Mouse (Mus musculus): ENCODE results near the gene Tepp. TPM values are rescaled to one million over a fixed set of nuclear protein-coding genes. Genes with fewer than 3 reads are reported as not detected.

The Tepp gene
- total RNA-seq, 2 experiments from 2014 or later = not detected

DNA sequence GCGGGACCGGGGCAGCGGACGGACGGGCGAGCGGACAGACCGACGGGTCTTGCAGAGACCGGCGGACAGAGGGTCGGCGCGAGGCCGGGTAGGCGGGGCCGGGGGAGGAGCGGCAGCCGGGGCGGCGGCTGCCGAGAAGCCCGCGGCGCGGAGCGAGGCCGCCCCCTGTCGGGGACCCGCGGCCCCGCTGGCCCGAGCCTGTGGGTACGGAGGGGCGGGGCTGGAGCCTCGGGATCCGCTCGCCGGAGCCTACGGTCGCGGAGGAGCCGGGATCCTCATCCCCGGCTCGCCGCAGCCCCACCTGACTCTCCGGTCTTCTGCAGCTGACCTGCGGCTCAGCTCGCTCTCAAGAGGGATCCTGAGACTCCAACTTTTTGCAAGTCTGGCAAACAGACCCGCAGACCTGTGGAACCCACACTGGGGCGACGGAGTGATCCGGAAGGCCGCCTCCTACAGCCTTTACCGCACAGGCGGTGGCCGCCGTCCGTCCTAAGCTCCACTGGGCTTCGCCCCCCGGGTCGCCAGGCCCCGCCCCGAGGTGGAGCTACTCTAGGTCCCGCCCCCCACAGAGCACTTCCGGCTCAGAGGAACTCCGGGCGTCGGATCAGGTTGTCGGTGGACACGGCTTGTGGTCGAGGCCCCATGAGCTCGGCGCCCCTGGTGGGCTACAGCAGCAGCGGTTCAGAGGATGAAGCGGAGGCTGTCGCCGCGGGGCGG, 21.5 kb downstream of the Tepp start, which contains the start of the genes Zfp319 and Usb1:
Gene Zfp319 (minus strand): TSS at position 231 of the 717 bp plus-strand sequence.
Gene Usb1 (plus strand): TSS at position 565 of the 717 bp plus-strand sequence.
- DNase-seq = peak; percentile 89 to 92

DNA sequence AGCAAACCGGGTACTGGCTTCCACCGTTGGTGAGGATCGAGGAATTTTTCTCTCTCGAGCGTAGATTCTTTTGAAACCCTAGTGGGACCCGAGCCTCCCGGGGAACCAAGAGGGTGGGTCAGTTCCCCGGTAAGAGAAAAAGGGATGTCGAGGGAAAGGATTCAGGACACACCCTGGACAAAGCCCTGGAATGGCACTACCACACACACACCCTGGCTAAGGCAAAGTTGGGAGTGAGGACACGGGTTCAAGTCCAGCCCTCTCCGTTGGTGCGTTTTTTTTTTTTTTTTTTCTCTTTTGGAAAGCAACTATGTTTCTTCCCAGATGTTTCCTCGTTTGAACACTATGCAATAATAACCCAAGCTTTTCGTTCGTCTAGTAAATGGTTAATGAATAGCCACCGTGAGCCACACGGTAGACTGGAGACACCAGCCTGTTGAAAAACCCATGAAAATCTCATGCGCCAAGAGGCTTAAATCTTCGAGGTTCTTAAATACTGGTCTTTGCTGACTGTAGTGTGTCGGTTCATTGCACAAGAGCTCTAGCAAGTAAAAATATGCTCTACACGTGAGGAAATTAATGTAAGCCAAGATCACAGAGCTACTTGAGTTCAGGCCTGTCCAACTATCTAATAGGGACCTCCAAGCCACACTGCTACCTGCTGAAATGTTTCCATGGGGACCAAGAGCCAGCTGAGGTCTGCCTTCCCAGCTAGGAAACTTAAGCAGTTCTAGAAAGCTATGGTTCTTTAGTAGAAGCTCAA, 22.3 kb downstream of the Tepp start:
- DNase-seq = no peak

DNA sequence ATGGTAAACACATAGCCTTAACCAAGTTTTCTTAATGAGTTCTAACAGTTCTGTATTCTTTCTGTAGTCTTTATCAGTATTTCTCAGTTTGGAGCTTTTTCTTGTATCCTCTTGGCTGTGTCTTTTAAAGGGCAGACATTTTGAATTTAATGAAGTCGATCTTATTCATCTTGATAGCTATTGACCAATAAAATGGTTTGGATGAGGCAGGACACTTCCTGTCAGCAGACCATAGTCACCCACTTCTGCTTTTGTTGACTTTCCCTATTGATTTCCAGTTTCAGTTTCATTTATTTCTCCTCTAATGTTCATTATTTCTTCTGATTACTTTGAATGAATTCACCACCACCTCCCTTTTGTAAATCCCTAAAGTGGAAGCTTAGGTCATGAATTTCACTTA, 25.3 kb downstream of the Tepp start:
- no peak for DNase-seq

DNA sequence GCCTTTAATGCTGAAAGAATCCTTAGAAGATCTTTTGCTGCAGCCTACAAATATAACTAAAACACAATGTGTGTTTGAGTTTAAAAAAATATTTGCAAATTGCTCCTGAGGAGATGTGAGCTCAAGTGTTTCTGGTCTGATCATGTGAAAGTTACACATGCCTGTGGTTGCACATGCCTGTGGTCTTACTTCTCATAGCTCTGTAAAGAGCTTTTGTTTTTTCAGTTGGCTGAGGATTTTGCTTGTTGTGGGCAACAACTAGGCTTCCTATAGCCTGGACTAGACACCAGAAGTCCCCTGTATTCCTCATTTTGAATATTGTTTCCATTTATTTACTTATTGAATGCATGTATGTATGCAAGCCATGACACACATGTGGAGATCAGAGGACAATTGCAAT, 26.0 kb downstream of the Tepp start:
- no peak for DNase-seq

DNA sequence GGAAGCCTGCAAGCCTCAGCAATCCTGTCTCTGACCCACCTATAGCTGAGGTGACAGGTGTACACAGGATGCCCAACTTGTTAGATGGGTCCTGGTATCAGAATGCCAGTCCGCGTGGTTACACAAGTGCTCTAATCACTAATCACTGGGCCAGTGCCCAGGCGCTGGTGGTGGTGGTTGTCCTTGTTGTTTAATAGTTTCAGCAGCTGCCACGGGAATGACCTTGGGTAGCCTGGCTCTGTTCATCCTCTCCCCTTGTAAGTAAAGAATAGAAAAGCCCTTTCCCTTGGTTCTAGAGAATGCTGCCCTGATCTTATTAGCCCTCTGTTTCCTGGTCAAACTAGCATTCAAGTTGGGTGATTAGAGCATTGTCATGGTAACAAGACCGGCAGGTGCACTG, 31.4 kb downstream of the Tepp start:
- no peak for DNase-seq

DNA sequence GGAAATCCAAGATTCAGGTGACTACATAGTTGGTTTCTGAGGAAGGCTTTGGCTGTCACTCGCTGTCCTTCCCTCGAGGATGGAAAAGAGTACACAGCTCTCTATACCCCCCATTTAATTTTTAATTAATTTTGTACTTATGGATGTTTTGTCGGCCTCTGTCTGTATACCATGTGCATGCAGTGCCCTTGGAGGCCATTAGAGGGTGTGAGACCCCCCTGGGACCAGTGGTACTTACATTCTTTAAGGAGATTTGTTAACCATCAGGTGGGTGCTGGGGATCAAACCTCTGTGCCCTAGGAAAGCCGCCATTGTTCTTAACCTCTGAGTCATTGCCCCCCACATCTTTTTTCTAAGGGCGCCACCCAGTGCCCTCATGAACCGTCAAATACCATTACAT, 34.3 kb downstream of the Tepp start:
- DNase-seq = no peak

DNA sequence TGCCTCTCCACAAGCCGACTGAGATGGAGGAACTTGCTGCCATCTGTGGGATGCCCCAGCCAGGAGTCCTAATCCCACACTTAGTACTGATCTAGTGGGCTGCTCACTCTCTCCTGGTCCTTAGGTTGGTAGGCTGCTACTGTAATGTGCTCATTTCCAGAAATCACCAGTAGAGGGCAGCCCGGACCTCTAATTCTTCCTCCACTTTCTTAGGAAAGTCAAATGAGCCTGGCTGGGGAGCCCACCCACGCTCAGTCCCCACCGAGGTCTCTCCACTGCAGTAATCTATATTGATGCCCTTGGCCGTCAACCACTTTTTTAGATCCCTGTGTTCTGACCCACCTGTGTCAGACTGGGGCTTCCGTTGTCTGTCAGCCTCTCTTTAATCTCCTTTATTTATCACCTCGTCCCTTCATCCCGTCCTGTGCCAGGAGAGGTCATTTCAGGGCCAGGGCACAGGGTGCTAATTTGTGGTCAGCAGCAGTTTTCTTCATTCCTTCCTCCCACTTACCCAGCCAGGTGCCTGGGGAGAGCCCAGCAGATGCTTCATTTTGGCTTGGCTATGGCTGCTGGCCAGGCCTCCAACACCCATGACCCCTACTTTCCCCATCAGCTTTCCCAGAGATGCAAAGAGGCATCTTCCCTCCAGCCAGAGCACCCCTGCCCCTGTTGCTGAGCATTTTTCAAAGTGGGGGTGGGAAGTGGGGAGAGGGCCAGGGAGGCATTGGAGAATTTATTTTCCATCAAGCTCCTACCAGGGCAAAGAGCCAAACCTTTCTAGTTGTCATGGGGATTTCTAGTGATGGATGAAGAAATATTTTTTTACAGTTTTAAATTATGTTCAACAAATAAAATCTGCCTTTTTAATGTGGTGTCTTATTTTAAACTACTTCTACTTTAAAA, 36.5 kb downstream of the Tepp start:
- peak; percentile 64 to 77 for DNase-seq

DNA sequence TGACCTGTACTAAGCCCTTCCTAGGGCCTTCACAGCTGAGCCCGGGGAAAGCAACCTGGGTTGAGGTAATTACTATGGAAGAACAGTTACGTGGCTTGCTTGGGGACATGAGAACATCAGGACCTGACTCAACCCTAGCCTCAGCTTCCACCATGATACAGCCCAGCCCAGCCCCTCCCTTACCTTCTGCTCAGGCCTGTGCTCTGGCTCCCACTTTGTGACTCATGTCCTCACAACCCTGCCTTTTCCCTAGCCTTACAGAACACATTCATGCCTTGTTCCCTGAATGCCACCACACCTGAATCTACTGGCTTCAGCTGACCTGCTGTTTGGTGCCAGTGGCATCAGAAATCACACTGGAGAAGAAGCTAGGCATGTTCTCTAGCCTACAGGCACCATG, 38.0 kb downstream of the Tepp start:
- DNase-seq = no peak

DNA sequence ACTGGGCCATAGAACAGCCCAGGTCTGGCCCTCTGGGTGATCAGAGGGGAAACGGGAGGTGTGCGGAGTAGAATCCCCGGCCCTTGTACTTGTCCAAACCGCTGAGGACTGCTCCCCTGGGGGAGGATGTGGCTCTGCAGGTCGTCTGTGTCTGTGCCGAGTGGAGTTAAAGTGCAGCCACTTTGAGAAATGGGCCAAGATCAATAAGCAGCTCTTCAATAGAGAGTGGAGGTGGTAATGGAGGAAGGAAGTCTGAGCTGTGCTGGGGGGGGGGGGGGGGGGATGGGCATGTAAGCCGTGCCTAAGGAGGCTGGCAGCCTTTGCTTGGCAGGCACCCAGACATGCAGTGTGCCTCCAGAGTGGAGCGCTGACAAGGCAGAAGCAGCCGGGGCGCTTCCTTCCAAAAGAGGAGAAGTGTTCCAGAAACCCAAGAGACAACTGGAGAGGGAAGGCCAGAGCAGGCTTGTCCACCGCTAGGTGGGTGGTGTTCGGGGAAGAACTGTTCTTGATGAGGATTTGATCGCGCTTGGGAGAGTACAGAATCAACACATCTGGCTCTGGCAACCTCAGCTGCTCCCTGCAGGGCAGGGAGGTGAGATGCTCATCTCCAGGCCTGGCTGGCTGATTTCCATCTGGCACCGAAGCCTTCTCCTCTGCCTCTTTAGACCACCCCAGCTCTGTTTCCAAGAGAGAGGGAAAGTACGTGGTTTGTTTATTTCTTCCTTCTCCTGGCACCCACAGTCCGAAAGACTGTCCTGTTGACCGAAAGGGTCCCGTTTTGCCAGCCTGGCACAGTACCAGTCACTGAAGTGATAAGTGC, 38.7 kb downstream of the Tepp start:
- peak; percentile 67 to 70 for DNase-seq

DNA sequence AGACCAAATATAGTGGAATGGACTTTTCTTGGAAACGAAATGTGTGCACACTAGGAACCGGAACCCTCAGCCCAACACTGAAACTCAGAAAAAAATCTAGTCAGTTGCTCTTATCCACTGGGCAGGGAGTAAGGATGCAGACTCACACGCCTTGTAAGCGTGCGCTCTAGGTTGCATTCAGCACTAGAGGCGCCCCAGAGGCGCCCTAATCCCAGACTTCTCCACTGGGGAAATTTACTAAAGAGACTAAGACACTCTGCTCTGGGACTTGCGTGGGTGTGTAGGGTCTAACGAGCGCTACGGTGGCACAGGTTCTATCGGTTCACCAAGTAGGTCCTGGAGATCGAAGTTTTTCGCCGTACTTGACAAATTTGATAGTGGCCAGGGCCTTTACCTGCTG, 41.1 kb downstream of the Tepp start:
- DNase-seq = no peak

DNA sequence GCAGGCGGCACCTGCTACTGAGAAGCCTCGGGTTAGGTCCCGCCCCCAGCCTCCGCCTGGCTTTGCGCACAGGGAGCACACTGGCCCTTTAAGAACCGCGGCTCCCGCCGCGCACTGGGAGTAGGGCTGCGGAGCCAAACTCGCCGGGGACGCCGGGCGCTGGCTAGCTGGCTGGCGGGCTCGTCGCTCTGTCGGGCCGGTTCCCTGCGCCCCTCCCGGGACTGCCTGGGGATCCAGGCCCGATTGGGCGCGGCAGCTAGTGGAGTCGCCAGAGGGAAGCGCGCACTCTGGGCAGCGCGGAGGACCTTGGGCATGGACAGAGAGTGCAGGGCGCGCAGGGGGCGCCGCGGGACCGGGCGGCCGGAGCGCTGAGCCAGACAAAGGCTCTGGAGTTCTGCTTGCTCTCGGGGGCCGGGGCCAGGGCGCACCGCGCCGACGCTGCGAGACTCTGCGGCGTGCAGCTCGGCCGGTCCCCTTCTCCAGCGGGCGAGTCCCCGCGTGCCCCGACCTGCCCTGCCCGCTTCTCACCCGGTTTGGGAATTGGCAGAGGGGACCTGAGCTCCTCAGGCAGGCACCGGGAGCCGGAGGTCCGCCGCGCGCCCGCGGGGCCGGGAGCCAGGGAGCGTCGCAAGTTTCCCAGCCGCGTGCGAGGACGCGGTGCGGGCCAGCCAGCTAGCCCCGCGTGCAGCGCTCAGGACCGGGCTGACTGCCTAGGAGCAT, 41.9 kb downstream of the Tepp start, which contains the start of gene Mmp15:
Gene Mmp15 (plus strand): TSS at position 118 of the 720 bp plus-strand sequence.
- DNase-seq = peak; percentile 68 to 71

DNA sequence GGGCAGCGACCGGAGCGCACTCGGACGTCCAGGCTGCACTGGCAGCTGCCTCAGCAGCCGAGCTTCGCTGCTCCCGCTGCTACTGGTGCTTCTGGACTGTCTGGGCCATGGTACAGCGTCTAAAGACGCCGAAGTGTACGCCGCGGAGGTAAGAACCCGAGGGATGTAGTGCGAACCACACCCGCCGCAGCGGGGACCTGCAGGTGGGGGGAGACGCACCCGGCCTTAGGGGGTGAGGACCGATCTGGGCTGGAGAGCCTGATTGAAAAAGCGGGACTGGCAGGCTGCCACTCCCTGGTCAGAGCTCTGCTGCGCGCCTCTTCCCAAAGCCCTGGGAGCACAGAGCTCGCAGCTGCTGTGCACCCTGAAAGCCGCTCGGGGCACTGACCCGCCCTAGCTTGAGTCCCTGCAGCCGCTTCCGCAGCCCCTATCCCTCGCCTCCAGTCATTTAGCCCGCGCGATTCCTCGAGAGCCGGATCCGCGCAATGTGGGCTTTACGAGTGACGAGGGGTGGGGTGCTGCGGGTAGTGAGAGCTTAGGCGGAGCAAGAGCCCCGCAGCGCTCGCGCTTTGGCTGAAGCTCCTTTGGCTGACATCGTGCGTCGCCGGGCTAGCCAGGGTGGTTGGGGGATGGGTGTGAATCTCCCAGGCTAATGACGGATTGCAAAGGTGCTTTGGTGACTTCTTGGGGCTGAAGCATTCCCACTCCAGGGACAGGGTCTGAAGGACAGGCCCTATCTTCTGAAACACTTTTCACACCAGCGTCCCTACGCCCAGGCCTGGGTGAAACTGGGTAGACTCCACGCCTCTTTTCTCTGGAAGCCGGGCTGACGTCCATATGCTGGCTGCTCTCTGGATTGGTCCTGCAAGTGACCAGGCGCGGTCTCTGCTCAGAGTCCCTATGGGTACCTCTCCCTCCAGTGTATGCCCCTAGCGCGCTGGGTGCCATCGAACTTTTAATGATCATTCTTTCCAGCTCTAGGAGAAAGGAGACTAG, 42.8 kb downstream of the Tepp start:
- DNase-seq = peak; percentile 16 to 32

DNA sequence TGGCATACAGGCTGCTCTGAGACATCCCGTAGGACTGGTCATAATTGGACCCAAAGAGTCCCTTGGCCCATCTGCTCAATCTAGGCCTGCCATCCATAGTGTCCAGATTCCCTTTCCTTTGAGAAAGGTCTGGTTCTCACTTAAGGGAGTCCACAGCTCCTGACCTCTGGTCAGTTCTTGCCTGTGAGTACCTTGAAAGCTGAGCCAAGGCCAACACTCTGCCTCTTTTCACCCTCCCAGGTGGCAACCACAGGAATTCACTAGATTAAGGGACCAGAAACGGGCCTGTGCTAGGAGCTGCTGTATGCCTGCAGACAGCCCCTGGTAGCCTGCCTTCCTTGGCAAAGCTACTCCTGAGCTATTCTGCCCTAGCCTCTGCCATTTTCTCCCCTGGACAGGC, 44.2 kb downstream of the Tepp start:
- no peak for DNase-seq

DNA sequence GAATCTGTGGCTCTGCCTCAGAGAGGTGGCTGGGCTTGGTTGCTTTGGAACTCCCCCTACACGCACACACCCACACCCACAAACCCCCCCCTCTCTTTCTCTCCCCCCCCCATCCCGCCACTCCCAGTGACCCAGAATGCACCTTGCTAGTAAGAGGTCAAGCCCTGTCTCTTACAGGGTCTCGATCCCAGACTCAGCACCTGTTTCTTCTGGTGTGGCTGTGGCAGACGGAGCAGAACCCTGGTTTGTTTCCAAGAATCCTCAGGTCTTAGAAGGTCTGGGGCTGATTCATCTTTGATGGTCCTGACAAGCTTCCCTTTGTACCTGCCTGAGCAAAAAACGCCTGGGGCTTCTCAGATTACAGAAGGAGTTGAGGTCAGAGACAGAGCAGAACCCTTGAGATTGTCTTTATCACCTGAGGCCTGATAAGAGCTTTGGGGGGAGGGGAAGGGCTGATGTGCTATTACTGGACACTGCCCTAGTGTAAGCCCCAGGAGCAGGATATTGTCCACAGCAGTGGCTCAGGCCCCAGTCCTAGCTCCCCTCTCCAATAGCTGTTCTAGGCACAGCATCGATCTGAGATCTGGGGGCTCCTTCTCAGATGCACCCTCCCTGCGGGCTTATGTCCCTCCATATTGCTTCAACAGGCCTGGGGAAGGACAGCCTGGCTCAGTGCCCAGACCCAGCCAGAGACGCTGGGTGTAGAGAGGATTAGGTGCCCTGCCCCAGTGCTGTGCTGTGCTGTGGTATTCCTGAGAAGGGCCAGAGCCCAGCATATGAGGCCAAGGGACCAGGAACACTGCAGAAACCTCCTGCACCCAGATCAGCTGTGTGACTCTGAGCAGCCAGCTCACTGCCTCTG, 48.4 kb downstream of the Tepp start:
- no peak for DNase-seq

DNA sequence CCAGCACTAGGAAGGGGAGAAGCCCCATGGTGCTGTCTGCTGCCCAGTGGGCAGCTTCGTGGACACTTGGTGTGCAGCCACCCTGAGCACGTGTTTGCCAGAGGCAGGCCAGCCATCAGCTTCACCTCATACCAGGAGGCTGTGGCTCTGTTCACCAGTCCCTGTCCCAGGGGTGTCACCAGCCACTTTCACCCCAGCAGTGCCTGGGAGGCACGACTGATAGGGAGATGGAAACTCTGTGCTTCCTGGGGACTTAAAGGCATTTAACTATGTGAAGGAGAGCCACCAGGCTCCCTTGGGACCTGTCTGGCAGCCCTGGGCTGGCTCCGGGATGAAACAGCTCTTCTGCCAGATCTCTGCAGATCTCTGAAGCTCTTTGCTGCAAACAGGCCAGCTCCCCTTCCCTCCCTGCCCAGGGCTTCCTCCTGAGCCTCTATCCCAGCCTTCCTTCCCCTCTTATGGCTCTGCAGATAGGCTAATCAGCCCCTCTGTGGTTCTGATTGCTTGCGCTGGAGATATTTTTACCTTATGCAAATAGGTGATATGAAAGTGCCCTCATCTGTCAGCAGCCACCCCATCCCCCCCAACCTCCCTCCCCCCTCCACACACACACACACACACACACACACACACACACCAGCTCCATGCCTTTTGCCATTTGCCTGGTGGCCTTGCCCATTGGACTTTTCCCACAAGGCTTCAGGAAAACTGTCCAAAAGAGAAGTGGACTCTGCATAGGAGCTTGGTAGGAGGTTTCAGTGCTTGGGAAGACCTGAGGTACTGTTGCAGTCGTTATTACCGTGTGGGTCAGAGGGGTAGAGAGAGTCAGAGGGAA, 50.0 kb downstream of the Tepp start:
- no peak for DNase-seq

DNA sequence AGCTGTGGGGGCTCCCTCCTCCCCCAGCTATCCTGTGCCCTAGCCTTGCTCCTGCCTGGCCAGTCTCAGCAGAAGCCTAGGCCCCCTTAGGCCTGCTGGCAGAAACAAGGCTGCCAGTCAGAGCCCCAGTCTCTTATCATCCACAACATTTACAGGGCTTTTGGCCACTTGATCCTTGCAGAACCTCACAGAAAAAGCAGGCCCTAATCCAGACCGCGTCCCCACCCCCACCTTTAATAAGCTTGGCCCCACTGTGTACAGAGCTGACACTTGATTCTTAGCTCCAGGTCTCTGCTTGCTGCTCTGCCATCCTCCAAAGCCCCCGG, 50.6 kb downstream of the Tepp start:
- DNase-seq = no peak

DNA sequence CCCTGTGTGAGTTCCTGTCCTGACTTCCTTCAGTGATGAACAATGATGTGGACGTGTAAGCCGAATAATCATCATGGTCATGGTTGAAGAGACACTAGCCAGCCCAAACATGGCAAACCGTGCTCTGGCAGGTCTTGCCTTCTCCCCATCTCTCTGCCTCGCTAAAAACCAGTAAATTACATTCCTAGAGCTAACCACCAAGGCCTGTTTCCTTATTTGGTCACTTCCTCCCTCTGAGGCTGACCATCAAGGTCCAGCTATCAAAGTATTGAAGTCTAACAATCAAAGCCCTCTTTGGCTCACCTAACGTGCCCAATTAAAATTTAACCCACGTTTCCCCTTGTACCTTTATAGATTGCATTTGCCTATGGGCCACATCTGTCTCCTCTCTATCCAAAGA, 51.9 kb downstream of the Tepp start:
- no peak for DNase-seq

DNA sequence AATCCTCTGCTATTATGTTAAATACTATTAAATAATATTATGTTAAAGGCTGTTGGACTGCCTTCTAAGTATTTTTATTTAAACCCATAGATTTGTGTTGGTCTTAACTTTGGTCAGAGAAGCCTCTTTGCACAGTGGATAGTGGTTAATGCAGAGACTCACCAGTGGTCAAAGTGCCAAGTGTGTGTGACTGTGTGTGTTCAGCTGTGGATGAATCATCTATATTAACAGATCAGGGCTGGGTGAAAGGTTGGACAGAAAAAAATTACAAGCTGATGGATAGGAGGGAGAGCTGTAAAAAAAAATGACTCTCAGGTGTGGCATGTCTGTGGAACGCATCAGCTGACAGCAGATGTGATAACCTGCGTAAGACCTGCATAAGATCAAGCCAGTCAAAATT, 53.5 kb downstream of the Tepp start:
- no peak for DNase-seq

Measured in layer of hippocampus, postnatal 36 days (tissue).